Comparison of ENCODE assay signal across 10 mouse cellular contexts in the genomic region with DNA sequence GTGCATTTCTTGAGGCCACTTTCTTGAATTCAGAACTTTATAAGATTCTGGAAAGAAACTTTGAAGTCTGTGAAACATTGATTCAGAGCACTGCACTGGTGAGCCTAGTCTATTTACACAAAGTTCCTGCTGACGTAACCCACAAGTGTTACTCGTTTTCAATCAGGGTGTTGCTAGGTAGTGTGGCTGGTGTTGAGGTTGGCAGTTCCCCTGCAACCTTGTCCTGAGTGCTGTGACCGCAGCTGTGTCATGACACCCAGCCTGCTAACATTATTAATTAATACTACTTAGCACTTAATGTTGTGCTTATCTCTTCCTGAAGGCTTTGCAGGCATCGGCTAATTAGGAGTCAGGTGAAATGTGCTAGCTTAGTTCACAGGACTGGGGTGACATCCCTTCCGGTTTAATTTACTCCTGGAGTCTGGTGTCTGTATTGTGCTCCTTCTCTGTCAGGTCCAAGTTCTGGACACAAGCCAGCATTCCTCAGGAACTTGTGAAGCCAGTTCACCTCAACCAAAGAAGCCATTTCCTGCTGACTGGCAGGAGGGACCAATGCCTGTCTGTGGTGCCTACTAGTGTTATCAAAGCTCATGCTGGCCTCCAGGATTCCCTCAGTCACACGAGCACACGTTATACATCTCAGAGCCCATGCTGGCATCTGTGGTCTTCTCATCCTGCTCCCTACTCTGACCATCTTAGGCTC. TPM values are rescaled to one million over a fixed set of nuclear protein-coding genes. Genes with fewer than 3 reads are reported as not detected.
A peak's percentile ranks its signal among the peaks of the same experiment; 100 is the strongest.
DNase-seq lines count a peak whose midpoint lies in the region; ATAC-seq and TF ChIP-seq lines count a peak whose summit lies in the region.
"Had no signal": no experiment of that assay in that cellular context is flagged by ENCODE, and none has a peak within 500 bp of the region (broad histone marks: within the 10 kb centered on the region; RNA-seq: fewer than 3 reads in every experiment).

No protein-coding gene starts in this region.

- no peak for ATAC-seq in midbrain, embryonic 11.5 days (ENCODE audit: low FRiP score)
- ATAC-seq in midbrain, embryonic 15.5 days (replicated peaks), result no peak
- peak; percentile 44; the same call in 1 of the 2 replicates for ATAC-seq in granulocyte monocyte progenitor cell, adult 5-6 weeks (replicated peaks; ENCODE audit: poor library complexity, severe bottlenecking)

- 59% methylated on average over 7 of the region's 7 CpGs for WGBS in heart, embryonic 10.5 days
- 78% methylated on average over 7 of the region's 7 CpGs for WGBS in midbrain, embryonic 11.5 days
- WGBS in midbrain, embryonic 15.5 days, result 87% methylated on average over 7 of the region's 7 CpGs

- H3K36me3 ChIP-seq in heart, embryonic 10.5 days, result no peaks in the 10 kb centered on the region
- no peaks in the 10 kb centered on the region for H3K36me3 ChIP-seq in midbrain, embryonic 11.5 days (ENCODE audit: control insufficient read depth, insufficient read depth, low read length)
- no peaks in the 10 kb centered on the region for H3K36me3 ChIP-seq in midbrain, embryonic 15.5 days (replicated peaks)
- H3K36me3 ChIP-seq in myocyte (ENCODE audit: control insufficient read depth, insufficient read depth), result no peaks in the 10 kb centered on the region
- H3K36me3 ChIP-seq: liver, embryonic 12.5 days had no signal

- no peak for DNase-seq in heart, embryonic 10.5 days (ENCODE audit: low spot score)
- DNase-seq in heart, postnatal 25 days (ENCODE audit: low spot score), result no peak
- peak; percentile 83 for DNase-seq in midbrain, embryonic 11.5 days (ENCODE audit: low spot score, missing footprints)
- no peak for DNase-seq in adrenal gland, adult 8-10 months
- no peak for DNase-seq in frontal cortex, adult 2 months (ENCODE audit: extremely low spot score in 1 of 2, low spot score in 1 of 2)

- no peaks in the 10 kb centered on the region for H3K79me2 ChIP-seq in myocyte (ENCODE audit: control insufficient read depth, insufficient read depth)

- peak overlapping the region; percentile 75 for H3K27ac ChIP-seq in heart, embryonic 10.5 days
- H3K27ac ChIP-seq in midbrain, embryonic 11.5 days (ENCODE audit: low read depth, low read length), result no peak overlapping the region
- no peak overlapping the region for H3K27ac ChIP-seq in midbrain, embryonic 15.5 days
- H3K27ac ChIP-seq: liver, embryonic 12.5 days; neural tube, embryonic 12.5 days had no signal

- no peaks in the 10 kb centered on the region for H3K9me3 ChIP-seq in heart, embryonic 10.5 days
- no peaks in the 10 kb centered on the region for H3K9me3 ChIP-seq in midbrain, embryonic 11.5 days (ENCODE audit: control insufficient read depth, low read length)
- H3K9me3 ChIP-seq in midbrain, embryonic 15.5 days, result no peaks in the 10 kb centered on the region
- H3K9me3 ChIP-seq: liver, embryonic 12.5 days; neural tube, embryonic 12.5 days had no signal

- no peak overlapping the region for H3K4me2 ChIP-seq in midbrain, embryonic 11.5 days
- H3K4me2 ChIP-seq in midbrain, embryonic 15.5 days, result no peak overlapping the region
- H3K4me2 ChIP-seq in myocyte (ENCODE audit: low read depth), result peak overlapping the region; percentile 59
- H3K4me2 ChIP-seq: liver, embryonic 12.5 days; neural tube, embryonic 12.5 days had no signal

- no peak for TF ChIP-seq POLR2A in myocyte (IDR thresholded peaks at IDR 0.05; ENCODE audit: insufficient read length, low read depth)

- H3K4me3 ChIP-seq in heart, embryonic 10.5 days, result no peak overlapping the region
- no peak overlapping the region for H3K4me3 ChIP-seq in midbrain, embryonic 11.5 days (ENCODE audit: low read depth, low read length)
- H3K4me3 ChIP-seq in midbrain, embryonic 15.5 days, result no peak overlapping the region
- no peak overlapping the region for H3K4me3 ChIP-seq in myocyte
- H3K4me3 ChIP-seq: liver, embryonic 12.5 days; neural tube, embryonic 12.5 days had no signal

- H3K27me3 ChIP-seq in heart, embryonic 10.5 days (ENCODE audit: insufficient read depth, poor library complexity, severe bottlenecking), result no peaks in the 10 kb centered on the region
- no peaks in the 10 kb centered on the region for H3K27me3 ChIP-seq in midbrain, embryonic 11.5 days (ENCODE audit: control insufficient read depth, insufficient read depth, low read length)
- H3K27me3 ChIP-seq in midbrain, embryonic 15.5 days (replicated peaks), result no peaks in the 10 kb centered on the region
- H3K27me3 ChIP-seq in myocyte (ENCODE audit: control insufficient read depth, insufficient read depth, insufficient read length), result no peaks in the 10 kb centered on the region
- H3K27me3 ChIP-seq: liver, embryonic 12.5 days; neural tube, embryonic 12.5 days had no signal

- no peak overlapping the region for H3K9ac ChIP-seq in midbrain, embryonic 11.5 days (ENCODE audit: low read length)
- no peak overlapping the region for H3K9ac ChIP-seq in midbrain, embryonic 15.5 days
- H3K9ac ChIP-seq: liver, embryonic 12.5 days; neural tube, embryonic 12.5 days had no signal

- intact Hi-C loops in heart, postnatal 25 days (cut with DNase I), result no loop called here

- peaks cover 18% of the 10 kb centered on the region for H3K4me1 ChIP-seq in heart, embryonic 10.5 days
- H3K4me1 ChIP-seq in midbrain, embryonic 11.5 days (ENCODE audit: control insufficient read depth, insufficient read depth, low read length), result peaks cover 11% of the 10 kb centered on the region
- peaks cover 2% of the 10 kb centered on the region; the same call in 1 of the 2 replicates for H3K4me1 ChIP-seq in midbrain, embryonic 15.5 days
- H3K4me1 ChIP-seq: liver, embryonic 12.5 days had no signal

- H3ac ChIP-seq in myocyte (ENCODE audit: control insufficient read depth, insufficient read length), result no peak overlapping the region

TF ChIP-seq in myocyte, 11 proteins besides CTCF, POLR2A, EP300 and RAD21:
- TF ChIP-seq TCF3 (IDR thresholded peaks at IDR 0.05; ENCODE audit: insufficient read length, low read depth) (no peak), TCF12 (IDR thresholded peaks at IDR 0.05; ENCODE audit: insufficient read depth, poor library complexity, severe bottlenecking) (no peak), MYOG (IDR thresholded peaks at IDR 0.05; ENCODE audit: control insufficient read depth in 1 of 3, insufficient read depth in 1 of 3, insufficient read length in 2 of 3, low read depth in 2 of 3) (no peak), SRF (IDR thresholded peaks at IDR 0.05; ENCODE audit: control insufficient read depth, insufficient read length, low read depth) (no peak), MYOD1 (IDR thresholded peaks at IDR 0.05; ENCODE audit: control insufficient read depth in 1 of 3, insufficient read length in 2 of 3, low read depth in 2 of 3) (no peak), USF1 (IDR thresholded peaks at IDR 0.05; ENCODE audit: low read depth) (no peak), CEBPB (IDR thresholded peaks at IDR 0.05; ENCODE audit: insufficient read depth, poor library complexity, severe bottlenecking) (no peak)

RNA-seq across cellular contexts. Expression of a gene that starts 50.5 kb away (rescaled TPM):
- 0.43 and 0.46 TPM in 2 replicates for polyA plus RNA-seq in heart, embryonic 10.5 days (2016; fragmentation: Nextera tagmentation; extraction: Ambion mirVana)
- total RNA-seq in heart, postnatal 25 days (2021), result under 1 TPM; 0.08 TPM
- 0.43 and 0.44 TPM in 2 replicates for polyA plus RNA-seq in midbrain, embryonic 11.5 days (2014; fragmentation: Nextera tagmentation; extraction: Ambion mirVana)
- polyA plus RNA-seq in midbrain, embryonic 15.5 days (2015; fragmentation: Nextera tagmentation; extraction: Ambion mirVana), result 6.6 and 7.7 TPM in 2 replicates
- not detected in 2 replicates for total RNA-seq in granulocyte monocyte progenitor cell, adult 5-6 weeks (2014; fragmentation: Nextera tagmentation)
- total RNA-seq in granulocyte monocyte progenitor cell, adult 5-6 weeks (2017), result not detected in 2 replicates
- not detected for polyA plus RNA-seq in myocyte (2012; fragmentation: generic; extraction: Trizol)
- total RNA-seq in adrenal gland, adult 8-10 months (2022), result 1 to 10 TPM; 4.4 to 9.3 (median 6.1) TPM
- polyA plus RNA-seq in frontal cortex, adult 2 months (2012; rRNA removed), result 13.5 and 16.7 TPM in 2 replicates
